Mouse (Mus musculus): ENCODE measurements at regions not wholly inside any gene's neighbourhood (a gene's known extent, or its start where the extent isn't known, plus 50 kb on each side); places are given as distances from the start of the nearest gene placed in this dataset.
"Not testable (repeated sequence)": the region's sequence is repeated elsewhere in the genome, so short reads cannot be mapped to it uniquely, and the experiment has no call there.

- no peak for DNase-seq (ENCODE audit: low spot score in 2 of 2)
These were observed 141.8 kb upstream of the Lama2 start for GRCm38 (mm10) chr10:27761402-27761801.

GRCm38 (mm10) chr10:27802368-27802767 is 182.8 kb upstream of the Lama2 start:
- DNase-seq (ENCODE audit: low spot score in 2 of 2): peak in 1 of 2 experiments; percentile 16

- DNase-seq (ENCODE audit: low spot score in 2 of 2): no peak
These were observed 190.0 kb upstream of the Lama2 start for GRCm38 (mm10) chr10:27809539-27809938.

GRCm38 (mm10) chr10:27825671-27826070 is 206.1 kb upstream of the Lama2 start:
- not testable (repeated sequence) for DNase-seq (ENCODE audit: low spot score in 2 of 2)

- DNase-seq (ENCODE audit: low spot score in 2 of 2): no peak
These were observed 208.8 kb upstream of the Lama2 start for GRCm38 (mm10) chr10:27828346-27828745.

- DNase-seq (ENCODE audit: low spot score in 2 of 2): no peak
These were observed 219.1 kb upstream of the Lama2 start for GRCm38 (mm10) chr10:27838666-27839065.

GRCm38 (mm10) chr10:27841042-27841709 is 221.6 kb upstream of the Lama2 start:
- DNase-seq (ENCODE audit: low spot score in 2 of 2): no peak

GRCm38 (mm10) chr10:27843010-27843409 is 223.5 kb upstream of the Lama2 start:
- DNase-seq (ENCODE audit: low spot score in 2 of 2): no peak

GRCm38 (mm10) chr10:27863625-27864024 is 211.0 kb upstream of the Ptprk start:
- DNase-seq (ENCODE audit: low spot score in 2 of 2): no peak

- no peak for DNase-seq (ENCODE audit: low spot score in 2 of 2)
These were observed 193.8 kb upstream of the Ptprk start for GRCm38 (mm10) chr10:27880867-27881266.

- DNase-seq (ENCODE audit: low spot score in 2 of 2): no peak
These were observed 182.7 kb upstream of the Ptprk start for GRCm38 (mm10) chr10:27891778-27892512.

- DNase-seq (ENCODE audit: low spot score in 2 of 2): no peak
These were observed 158.2 kb upstream of the Ptprk start for GRCm38 (mm10) chr10:27916406-27916805.

GRCm38 (mm10) chr10:27927266-27927665 is 147.4 kb upstream of the Ptprk start:
- DNase-seq (ENCODE audit: low spot score in 2 of 2): no peak

- DNase-seq (ENCODE audit: low spot score in 2 of 2): no peak
These were observed 132.5 kb upstream of the Ptprk start for GRCm38 (mm10) chr10:27942136-27942535.

- DNase-seq (ENCODE audit: low spot score in 2 of 2): no peak
These were observed 125.5 kb upstream of the Ptprk start for GRCm38 (mm10) chr10:27949127-27949526.

GRCm38 (mm10) chr10:27968202-27968601 is 106.4 kb upstream of the Ptprk start:
- DNase-seq (ENCODE audit: low spot score in 2 of 2): no peak

GRCm38 (mm10) chr10:27984047-27984446 is 90.6 kb upstream of the Ptprk start:
- DNase-seq (ENCODE audit: low spot score in 2 of 2): no peak

- no peak for DNase-seq (ENCODE audit: low spot score in 2 of 2)
These were observed 89.6 kb upstream of the Ptprk start for GRCm38 (mm10) chr10:27985068-27985467.

- no peak for DNase-seq (ENCODE audit: low spot score in 2 of 2)
These were observed 87.6 kb upstream of the Ptprk start for GRCm38 (mm10) chr10:27987026-27987425.

- DNase-seq (ENCODE audit: low spot score in 2 of 2): no peak
These were observed 86.6 kb upstream of the Ptprk start for GRCm38 (mm10) chr10:27988066-27988465.

GRCm38 (mm10) chr10:27990359-27991056 is 84.1 kb upstream of the Ptprk start:
- no peak for DNase-seq (ENCODE audit: low spot score in 2 of 2)

- no peak for DNase-seq (ENCODE audit: low spot score in 2 of 2)
These were observed 83.6 kb upstream of the Ptprk start for GRCm38 (mm10) chr10:27991057-27991365.

All from frontal cortex, postnatal 14 days (tissue).